Mouse (Mus musculus): Measurements from ENCODE around the gene Zbtb37.
"Not testable (repeated sequence)": the region's sequence is repeated elsewhere in the genome, so short reads cannot be mapped to it uniquely, and the experiment has no call there.

Zbtb37 gene

DNA sequence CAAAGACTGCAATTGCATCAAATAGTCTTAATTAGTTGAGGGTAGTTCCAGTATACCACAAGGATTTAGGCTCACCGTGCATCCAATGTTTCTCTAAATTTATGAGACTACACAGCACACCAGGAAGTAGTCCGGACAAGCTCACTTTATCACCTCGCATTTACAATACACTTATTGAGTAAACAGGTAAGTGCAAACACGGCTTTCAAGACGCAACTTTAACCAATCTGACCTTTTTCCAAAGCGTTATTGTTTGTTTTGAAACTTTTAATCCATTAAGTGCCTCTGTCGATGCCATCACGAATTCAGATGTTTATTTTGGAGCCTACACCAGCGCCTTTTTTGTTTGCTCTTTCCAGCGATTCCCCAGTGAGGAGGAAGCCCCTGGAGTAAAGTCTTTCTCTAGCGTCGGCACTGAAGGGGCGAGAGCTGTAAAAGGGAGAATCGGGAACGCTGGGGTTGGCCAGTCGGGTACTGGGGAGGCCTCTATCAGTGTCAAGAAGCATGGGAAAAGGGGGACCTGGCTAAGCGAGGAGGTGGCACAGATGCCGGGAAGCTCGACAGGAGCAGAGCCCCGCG is 704 bp downstream of the Zbtb37 start:
- DNase-seq (ENCODE audit: low read depth, low spot score), result peak; percentile 61

DNA sequence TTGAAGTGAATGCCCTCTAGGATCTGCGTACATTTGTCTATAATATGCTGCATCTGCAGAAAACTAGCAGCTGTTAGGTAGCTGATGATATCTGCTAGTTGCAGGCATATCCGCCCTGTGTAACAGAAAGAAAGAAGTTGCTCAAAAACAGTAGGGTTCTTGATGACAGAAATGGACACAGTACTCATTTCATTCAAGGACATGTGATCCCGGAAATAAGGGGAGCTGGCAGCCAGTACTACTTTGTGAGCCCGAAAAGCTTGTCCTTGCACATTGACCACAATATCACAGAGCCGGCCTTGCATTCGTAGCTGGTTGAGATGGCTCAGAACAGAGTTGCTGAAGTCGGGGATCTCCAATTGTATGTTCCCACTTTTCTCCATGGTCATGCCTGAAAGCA is 2.3 kb downstream of the Zbtb37 start:
- DNase-seq (ENCODE audit: low read depth, low spot score), result no peak

DNA sequence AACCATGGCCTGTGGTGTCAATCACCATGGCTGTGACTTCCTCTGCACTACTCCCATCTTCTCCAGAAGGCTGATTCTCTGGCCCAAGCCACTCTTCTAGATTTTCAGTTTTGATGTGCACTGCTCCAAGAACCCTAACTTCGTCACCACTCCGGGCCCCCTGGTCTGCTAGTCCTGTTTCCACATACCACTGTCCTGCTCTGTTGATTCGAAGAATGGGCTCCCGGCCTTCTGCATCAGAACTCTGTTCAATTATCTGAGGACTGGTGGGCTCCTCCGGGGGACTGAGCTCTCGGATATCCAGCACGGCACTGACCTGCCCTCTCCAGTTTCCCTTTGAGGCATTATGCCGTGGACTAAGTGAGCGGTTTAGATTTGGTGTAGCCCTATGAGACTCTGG is 2.8 kb downstream of the Zbtb37 start:
- no peak for DNase-seq (ENCODE audit: low read depth, low spot score)

DNA sequence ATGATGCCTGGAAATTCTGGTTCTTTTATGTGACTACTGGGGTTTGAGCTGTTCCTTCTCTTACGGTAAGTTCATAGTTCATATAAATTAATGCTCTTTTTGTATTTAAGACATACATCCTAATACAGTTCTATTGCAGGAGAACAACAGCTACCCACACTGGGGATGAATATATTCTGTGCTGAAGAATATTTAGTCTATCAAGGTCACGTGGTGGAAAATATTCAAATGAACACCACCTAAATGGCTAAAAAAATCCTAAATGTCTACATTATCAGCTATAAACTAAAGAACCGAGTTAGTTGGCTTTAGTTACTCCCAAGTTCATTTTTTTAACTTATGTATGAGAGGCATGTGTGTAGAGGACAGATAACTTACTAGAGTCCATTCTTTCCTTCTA is 4.6 kb downstream of the Zbtb37 start:
- no peak for DNase-seq (ENCODE audit: low read depth, low spot score)

DNA sequence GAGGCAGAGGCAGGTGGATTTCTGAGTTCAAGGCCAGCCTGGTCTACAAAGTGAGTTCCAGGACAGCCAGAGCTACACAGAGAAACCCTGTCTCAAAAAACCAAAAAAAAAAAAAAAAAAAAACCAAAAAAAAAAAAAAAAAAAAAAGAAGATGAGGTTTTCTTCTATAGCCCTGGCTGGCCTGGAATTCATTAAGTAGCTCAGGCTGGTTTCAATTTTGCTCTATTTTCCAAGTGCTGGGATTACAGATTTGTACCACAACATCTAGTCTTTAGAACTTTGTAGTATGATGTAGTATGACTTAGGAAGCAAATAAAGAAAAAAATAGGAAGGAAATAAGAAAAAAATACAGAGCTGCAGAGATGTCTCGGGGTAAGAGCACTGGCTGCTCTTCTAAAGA is 6.2 kb downstream of the Zbtb37 start:
- DNase-seq (ENCODE audit: low read depth, low spot score), result not testable (repeated sequence)

DNA sequence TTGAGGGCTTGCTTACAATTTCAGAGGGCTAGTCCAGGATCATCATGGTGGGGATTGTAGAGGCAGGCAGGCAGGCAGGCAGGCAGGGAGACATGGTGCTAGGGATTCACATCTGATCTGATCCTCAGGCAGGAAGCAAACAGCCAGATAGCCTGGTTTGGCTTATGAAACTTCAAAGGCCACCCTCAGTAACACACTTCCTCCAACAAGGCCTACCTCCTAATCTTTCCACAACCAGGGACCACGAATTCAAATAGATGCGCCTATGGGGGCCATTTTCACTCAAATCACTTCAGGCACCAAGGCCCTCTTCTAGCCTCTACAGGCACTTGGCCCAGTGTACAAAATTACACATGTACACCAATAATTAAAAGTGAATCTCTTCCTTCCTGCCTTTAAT is 7.5 kb downstream of the Zbtb37 start:
- no peak for DNase-seq (ENCODE audit: low read depth, low spot score)

DNA sequence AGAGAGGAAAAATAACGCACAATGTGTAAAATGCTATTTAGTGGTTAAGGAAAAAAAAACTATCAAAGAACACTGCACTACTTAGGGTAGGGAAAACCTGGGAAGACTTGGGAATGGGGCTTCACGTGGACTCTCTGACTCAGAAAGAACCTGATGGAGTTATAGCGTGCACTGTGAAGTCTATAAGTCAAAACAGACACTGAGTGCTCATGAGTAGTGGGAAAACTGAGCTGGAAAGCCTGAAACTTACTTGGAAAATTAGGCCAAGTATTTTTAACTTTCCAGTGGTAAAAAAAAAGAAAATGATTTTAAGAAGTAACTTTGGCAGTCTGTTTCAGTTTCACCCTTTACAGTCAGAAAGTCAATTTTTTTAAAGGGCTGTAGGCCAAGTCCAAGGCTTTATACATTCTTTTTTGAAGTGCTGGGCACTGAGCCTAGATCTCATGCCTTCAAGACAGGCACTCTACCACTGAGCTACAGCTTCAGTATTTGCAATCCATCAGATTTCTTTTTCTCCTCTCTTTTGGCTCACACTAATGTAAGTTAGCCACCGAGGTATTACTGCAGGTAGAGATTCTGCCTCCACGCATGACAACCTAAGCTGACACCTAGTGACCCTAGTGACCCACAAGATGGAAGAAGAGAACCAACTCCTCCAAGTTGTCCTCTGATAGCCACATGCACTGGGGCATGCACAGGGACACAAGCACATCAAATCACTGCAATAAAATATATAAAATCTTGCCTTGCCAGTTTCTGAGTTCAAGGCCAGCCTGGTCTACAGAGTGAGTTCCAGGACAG is 9.0 kb downstream of the Zbtb37 start:
- peak; percentile 84 for DNase-seq (ENCODE audit: low read depth, low spot score)

DNA sequence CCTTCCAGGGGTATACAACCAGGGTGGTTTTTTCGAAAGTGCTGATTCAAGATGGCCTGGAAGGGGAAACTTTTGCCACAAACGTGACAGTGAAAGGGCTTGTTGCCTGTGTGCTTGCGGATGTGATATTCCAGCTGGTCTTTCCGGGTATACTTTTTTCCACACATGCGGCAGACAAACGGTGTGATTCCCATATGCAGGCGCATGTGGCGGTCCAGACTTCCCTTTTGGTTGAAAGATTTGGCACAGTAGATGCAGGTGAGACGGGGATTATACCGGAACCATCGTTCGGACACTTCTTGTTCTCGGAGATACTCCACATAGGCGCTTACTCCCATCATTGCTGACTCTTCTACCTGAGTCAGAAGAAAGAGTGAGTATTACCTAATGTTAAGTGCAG is 14.6 kb downstream of the Zbtb37 start:
- DNase-seq (ENCODE audit: low read depth, low spot score), result no peak

DNA sequence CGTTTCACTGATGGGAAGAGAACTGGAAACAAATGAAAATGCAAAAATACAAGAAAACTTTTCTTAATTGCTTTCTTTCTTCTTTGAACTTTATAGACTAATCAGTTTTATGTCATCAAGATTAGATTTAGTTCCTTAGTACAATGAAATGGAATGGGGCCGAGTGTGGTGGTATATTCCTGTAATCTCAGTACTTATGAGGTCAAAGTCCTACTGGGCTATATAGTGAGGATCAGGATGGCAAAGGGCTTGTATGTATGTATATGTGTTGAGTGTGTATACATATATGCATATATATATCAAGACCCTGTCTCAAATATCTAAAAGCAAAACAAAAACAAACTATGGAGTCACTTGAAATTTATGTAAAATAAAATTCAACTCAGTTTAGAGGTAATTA is 18.3 kb downstream of the Zbtb37 start:
- no peak for DNase-seq (ENCODE audit: low read depth, low spot score)

DNA sequence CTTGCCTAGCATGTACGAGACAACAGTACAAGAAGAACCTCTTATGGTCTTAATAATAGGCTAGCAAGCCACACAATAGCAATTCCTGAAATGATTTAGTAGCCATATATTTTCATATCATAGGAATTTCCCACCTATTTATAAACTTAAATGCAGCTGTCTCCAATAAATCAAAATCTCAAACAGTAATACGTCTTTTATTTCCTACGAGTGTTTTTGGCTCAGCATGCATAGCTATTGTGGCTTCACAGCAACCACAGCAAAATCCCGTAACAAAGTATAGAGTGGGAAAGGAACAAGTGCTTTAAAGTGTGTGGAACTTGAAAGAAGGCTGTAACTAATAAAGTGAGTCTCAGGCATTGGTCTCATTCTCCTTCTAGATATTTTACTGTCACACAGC is 24.2 kb downstream of the Zbtb37 start:
- DNase-seq (ENCODE audit: low read depth, low spot score), result no peak

DNA sequence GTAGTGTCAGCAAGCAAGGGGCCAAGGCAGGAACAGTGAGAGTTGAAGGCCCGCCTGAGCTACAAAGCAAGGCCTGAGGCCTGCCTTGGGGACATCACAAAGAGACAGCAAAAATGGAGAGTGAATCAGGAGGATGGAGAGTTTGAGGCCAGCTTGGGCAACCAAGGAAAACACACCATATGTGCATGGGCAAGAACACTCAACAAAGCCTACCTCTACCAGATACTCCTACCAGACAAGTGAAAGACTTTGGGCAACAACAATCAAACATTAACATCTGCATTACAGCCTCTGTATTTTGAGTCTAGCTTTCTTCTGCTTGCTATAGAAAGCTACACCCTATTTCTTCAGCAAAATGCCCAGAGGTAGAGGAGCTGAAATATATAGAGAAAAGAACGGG is 26.6 kb downstream of the Zbtb37 start:
- no peak for DNase-seq (ENCODE audit: low read depth, low spot score)

DNA sequence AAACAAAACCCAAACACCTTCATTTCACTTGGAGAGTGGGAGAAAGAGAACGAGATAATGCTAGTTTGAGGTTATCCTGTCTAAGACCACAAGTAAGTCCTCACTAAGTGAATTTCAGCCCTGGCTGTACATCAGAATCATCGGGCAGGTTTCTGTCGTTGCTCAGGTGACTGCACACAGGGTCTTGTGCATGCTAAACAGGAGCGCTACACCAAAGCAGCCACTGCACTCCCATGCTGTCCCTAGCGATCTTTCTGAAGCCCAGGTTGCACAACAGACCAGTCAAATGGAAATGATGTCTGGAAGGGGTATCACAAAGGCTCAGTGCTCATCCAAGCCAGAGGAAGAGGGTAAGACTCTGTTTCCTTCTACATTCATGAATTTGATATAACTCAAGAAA is 28.2 kb downstream of the Zbtb37 start:
- no peak for DNase-seq (ENCODE audit: low read depth, low spot score)

DNA sequence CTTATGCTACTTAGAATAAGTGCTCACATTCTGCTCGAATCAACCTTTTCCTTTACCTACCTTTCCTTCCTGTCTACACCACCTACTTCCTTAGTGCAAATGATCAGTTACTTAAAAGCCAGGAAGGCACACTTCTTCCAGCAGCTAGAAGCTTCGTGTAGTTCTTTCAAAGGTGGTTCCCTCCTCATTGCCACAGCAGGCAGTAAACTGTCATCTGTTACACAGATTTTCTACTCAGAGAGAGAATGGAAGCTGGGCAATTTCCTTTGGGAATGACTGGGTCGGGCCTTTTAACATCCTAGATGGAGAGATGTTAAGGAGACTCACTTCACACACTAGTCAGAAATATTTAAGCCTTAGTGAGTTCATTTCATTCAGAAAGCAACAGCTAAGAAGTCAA is 29.1 kb downstream of the Zbtb37 start:
- DNase-seq (ENCODE audit: low read depth, low spot score), result no peak

DNA sequence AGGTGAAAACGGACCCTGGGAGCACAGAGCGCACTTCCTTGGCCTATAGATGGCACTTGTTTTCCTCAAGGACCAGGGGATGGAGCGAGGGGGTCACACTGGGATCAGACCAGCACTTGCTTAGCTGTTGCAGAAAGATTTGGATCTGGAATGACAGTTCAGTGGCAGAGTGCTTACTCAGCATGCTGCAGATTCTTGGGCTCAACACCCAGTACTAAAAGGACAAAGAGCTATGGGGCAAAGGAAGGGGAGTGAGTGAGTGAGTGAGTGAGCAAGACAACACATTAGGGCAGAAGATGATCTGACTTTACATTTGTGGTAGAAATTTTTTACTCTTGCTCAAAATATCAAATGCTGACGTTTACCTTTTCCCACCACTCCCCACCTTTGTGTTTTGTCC is 29.7 kb downstream of the Zbtb37 start:
- DNase-seq (ENCODE audit: low read depth, low spot score), result no peak

DNA sequence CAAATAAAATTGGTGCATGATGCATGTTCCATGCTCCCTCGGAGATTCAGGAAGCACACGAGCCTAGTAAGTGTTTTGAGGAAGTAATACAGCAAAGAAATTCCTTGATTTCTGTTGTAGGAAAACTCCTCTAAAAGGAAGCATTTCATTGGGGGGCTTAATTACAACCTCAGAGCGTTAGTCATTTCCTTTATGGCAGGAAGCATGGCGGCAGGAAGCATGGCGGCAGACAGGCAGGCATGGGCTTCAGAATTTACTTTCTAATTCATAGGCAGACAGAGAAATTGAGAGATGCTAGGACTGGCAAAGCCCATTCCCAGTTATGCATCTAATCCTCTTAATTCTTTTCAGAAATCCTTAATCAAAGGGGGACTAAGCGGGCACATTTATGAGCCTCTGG is 40.8 kb downstream of the Zbtb37 start:
- no peak for DNase-seq (ENCODE audit: low read depth, low spot score)

DNA sequence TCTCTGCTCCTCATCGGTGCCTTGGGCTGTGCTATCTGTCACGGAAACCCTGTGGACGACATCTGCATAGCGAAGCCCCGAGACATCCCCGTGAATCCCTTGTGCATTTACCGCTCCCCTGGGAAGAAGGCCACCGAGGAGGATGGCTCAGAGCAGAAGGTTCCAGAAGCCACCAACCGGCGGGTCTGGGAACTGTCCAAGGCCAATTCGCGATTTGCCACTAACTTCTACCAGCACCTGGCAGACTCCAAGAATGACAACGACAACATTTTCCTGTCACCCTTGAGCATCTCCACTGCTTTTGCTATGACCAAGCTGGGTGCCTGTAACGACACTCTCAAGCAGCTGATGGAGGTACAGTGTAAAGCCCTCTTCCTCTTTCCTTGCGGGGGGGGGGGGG is 45.3 kb downstream of the Zbtb37 start:
- DNase-seq (ENCODE audit: low read depth, low spot score), result no peak

DNA sequence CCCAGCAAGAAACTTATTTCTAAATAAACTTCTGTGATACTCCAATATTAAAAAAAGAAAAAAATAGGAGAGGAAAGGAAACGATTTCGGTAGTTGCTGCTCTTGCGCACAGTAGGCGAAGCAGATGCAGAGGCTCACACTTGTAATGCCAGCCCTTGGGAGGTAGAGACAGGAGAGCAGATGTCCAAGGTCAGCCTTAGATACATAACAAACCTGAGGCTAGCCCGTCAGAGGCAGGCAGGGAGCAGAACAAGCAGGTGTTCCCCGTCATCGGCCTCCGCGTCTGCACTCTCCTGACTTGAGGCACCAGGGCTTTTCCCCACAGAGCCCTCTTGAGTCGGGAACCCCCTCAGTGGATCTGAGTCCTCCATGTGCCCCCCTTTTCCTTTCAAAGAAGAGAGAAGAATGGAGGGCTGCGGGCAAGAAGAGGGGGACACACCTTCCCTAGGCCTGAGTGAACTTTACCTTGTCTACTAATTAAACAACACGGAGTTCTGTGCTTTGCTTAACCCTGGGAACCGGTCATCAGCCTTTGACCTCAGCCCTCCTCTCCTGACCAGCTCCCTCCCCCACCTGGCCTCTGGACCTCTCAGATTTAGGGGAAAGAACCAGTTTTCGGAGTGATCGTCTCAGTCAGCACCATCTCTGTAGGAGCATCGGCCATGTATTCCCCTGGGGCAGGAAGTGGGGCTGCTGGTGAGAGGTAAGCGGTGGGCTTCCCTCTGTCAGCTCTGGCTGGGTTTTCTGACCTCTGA is 47.6 kb downstream of the Zbtb37 start:
- no peak for DNase-seq (ENCODE audit: low read depth, low spot score)

DNA sequence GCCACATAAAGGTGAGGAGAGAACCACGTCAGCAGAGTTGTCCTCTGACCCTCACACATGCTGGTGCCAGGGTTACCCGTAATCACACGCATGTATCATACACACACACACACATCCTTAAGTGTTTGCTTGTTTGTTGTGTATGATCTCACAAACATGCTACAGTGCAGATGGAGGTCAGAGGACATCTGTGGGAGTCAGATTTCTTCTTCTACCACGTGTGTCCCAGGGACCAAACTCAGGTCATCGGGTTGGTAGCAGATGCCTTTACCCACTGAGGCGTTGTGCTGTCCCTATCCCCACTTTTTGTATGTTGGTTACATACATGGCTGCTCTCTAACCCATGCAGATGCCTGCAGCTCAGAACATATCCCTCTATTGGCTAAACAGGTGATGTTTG is 49.2 kb downstream of the Zbtb37 start:
- no peak for DNase-seq (ENCODE audit: low read depth, low spot score)

DNA sequence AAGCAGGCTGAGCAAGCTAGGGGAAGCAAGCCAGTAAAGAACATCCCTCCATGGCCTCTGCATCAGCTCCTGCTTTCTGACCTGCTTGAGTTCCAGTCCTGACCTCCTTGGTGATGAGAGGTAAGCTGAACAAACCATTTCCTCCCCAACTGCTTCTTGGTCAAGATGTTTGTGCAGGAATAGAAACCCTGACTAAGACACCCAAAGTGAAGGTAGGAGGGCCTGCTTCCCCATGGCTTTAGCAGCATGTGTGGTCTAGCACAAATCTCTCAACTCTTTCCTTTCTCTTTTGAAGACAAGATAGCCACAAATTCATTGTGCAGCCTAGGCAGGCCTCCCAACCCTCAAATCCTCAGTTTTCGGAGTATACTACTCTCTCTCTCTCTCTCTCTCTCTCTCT is 49.9 kb downstream of the Zbtb37 start:
- DNase-seq (ENCODE audit: low read depth, low spot score), result not testable (repeated sequence)

DNA sequence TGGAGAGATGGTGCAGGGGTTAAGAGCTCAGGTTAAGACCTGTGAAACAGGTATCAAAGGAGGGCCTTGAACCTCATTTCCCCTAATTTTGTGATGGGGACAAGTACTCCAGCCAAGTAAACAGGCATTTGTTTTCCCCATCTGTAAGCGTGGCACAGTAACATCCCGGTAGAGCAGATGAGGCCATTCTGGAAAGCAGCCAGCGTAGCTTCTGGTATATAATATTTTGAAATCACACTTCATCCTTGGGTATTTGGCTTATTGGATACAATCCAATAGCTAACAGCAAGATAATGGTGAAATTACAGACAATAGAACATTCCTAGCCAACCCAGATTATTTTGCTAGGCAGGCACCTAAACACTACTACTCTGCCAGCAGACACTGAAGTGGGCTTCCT is 51.8 kb downstream of the Zbtb37 start:
- peak; percentile 18 for DNase-seq (ENCODE audit: low read depth, low spot score)

DNA sequence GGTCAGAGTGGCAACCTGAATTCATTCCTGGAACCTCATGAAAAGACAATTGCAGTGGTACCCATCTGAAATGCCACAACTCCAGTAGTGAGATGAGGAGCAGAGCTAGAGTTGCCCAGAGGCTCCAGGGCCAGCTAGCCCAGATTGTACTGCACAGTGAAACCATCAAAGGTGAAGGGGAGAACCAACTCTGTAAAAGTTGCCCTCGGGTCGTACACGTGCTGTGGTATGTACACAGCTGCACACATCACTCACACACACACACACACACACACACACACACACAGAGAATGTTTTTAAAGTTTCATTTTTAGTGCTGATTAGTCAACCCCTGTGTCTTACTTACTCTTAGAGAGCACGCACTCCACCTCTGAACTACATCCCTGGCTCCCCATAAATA is 53.3 kb downstream of the Zbtb37 start:
- DNase-seq (ENCODE audit: low read depth, low spot score), result no peak

DNA sequence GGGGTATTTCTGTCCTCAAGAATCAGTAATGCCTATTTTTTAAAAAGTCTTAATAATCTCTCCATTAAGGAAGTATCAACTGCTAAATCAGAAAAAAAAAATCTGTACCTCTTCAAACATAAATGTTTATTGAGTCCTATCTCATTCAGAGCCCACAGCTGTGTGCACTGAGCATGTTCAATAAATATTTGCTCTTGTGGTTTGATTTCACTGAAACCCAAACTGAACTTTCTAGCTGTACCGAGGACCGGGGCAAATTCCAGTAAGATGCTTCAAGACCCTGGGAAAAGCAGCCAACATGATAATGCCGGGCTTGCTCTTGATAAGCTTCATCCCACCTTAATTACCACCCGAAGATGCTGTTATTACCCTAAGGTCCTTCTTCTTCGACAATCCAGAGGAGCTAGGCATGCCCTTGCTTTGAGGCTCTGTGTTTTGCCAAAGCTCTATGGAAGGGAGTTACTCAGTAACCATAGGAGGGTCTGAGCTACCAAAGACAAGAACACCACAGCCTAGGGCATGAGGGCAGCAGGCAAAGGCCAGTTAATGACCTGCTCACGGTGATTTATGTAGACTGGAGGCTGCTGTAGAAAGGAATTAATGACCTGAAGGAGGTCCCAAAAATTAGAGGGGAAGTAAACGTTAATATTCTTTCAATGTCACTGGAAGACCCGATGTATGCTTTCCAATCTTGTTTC is 54.0 kb downstream of the Zbtb37 start:
- no peak for DNase-seq (ENCODE audit: low read depth, low spot score)

All from 3T3-L1 (cell line).